Mouse (Mus musculus) urinary bladder, postnatal 25 days (tissue): ENCODE measurements around the gene Gm4297.
"Not testable (repeated sequence)": the region's sequence is repeated elsewhere in the genome, so short reads cannot be mapped to it uniquely, and the experiment has no call there.

ENCODE experiments used
- DNase-seq: peaks from one replicate; pipeline ENCODE4 v3.0.0; 2022; ENCODE audit warnings: low spot score

Gene Gm4297

DNA sequence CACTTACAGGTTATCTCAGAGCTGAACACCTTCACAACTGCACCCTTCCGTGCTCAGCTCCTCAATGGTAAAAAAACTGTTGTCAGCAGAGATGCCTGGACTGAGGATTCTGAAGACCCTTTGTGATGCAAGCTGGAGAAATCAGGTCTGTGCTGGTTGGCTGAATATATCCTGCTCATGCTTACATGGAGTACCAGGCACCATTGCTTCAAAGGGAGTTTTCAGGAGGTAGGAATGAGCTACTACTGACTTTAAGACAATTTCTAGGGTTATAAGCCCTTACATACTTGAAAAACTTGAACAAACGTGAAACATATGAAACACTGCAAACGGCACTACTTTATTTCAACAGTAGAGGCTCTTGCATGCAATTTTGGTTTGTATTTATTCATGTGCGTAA is at the start of gene Gm4297:
Gene Gm4297, minus strand, starts transcription at position 101 of the 400 bp plus-strand sequence.
- DNase-seq = not testable (repeated sequence)
